Mouse (Mus musculus) lung, embryonic 16.5 days (tissue): Measurements from ENCODE around the gene Ice2. TPM values are rescaled to one million over a fixed set of nuclear protein-coding genes. Genes with fewer than 3 reads are reported as not detected.
A peak's percentile ranks its signal among the peaks of the same experiment; 100 is the strongest.

Experiments used
- ATAC-seq: fragments of 200-750 bp; cut with Nextera tagmentation; 2 replicates; pipeline ENCODE4 v1.8.0; 2017; ENCODE audit warnings: low read depth, mild to moderate bottlenecking, moderate library complexity
- H3K27ac ChIP-seq: fragments of 300-500 bp; sonication (generic); 2 replicates; pipeline ENCODE4 v1.5.1; 2014; ENCODE audit warnings: mild to moderate bottlenecking, control low read depth, low read length
- H3K27me3 ChIP-seq: fragments of 300-500 bp; sonication (generic); 2 replicates; pipeline ENCODE4 v1.6.1; 2014; ENCODE audit warnings: low read depth, low read length, mixed read lengths; ENCODE audit not compliant: control insufficient read depth, insufficient read depth
- H3K36me3 ChIP-seq: fragments of 300-500 bp; sonication (generic); 2 replicates; pipeline ENCODE4 v1.6.1; 2014; ENCODE audit warnings: low read length; ENCODE audit not compliant: control insufficient read depth, insufficient read depth
- H3K4me1 ChIP-seq: fragments of 300-500 bp; sonication (generic); replicated peaks from 2 replicates; pipeline ENCODE4 v1.6.1; 2014; ENCODE audit warnings: low read length, mixed read lengths; ENCODE audit not compliant: control insufficient read depth, insufficient read depth
- H3K4me2 ChIP-seq: fragments of 300-500 bp; sonication (generic); 2 replicates; pipeline ENCODE4 v1.6.1; 2014; ENCODE audit warnings: low read depth, low read length, control low read depth
- H3K4me3 ChIP-seq: fragments of 300-500 bp; sonication (generic); 2 replicates; pipeline ENCODE4 v1.5.1; 2014; ENCODE audit warnings: mild to moderate bottlenecking, low read length, control low read depth
- H3K9ac ChIP-seq: fragments of 300-500 bp; sonication (generic); 2 replicates; pipeline ENCODE4 v1.6.1; 2014; ENCODE audit warnings: low read length, control low read depth
- H3K9me3 ChIP-seq: fragments of 300-500 bp; sonication (generic); 2 replicates; pipeline ENCODE4 v1.6.1; 2016; ENCODE audit warnings: low read length; ENCODE audit not compliant: control insufficient read depth
- WGBS: fragments of 180-500 bp; shearing (Covaris S2); extraction: QIAGEN DNeasy Blood & Tissue Kit; methylation state at CpG from one replicate; pipeline ENCODE4 v1.1.7; 2014; 5-methylcytosine and 5-hydroxymethylcytosine counted together
- polyA plus RNA-seq: library from polyadenylated mRNA; unstranded; fragments of >200 nt; fragmentation: Nextera tagmentation; extraction: Ambion mirVana; gene quantifications from 2 replicates; pipeline ENCODE4 v1.2.1, GENCODE M21; 2015

Ice2 gene
- polyA plus RNA-seq, 1 experiment from 2014 or later = 21.5 TPM

DNA sequence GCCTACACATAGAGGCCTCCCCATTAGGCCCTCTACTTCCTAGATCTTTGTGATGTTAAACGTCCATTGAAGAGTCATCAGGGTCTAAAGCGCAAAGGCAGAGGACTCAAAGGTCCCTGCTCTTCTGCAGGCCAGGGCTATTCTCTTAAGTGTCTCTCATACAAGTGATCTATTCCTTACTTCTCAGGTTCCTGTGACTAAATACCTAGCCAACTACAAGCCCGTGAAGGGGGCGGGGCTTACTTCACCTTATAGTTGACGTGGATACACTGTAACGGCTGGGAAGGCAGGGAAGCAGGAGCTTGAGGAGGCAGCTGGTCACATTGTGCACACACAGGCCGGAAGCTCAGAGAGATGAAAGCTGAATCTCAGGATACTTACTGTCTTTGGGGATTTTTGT, 62.2 kb downstream of the Ice2 start:
- Histone ChIP-seq H3K4me1 (peaks cover 58% of the 10 kb centered on the region), H3K27me3 (no peaks in the 10 kb centered on the region), H3K9me3 (no peaks in the 10 kb centered on the region), H3K4me2 (no peak overlapping the region), H3K4me3 (no peak overlapping the region), H3K36me3 (peaks cover 15% of the 10 kb centered on the region), H3K27ac (peak overlapping the region; percentile 82), H3K9ac (no peak overlapping the region)
- WGBS = 72% methylated on average over 7 of the region's 7 CpGs
- ATAC-seq = no peak

DNA sequence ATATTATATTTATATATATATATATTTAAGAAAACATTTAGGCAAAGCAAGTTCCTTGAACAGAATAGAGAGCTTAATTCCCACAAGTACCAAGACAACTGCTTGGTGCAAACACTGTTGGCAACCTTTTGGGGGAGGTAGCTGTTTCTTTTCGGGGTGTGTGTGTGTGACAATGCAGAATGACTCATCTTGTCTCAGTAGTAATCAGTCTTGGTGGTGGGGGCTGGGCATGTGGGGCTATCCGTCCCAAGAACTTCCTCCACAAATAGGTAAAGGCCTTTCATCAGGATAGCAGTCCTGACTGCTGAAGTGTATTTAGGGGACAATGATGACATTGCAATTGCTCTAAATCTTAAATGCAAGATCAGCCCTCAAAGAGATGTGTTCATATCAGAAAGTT, 65.3 kb downstream of the Ice2 start:
- no peak overlapping the region for H3K4me2 ChIP-seq
- peaks cover 25% of the 10 kb centered on the region for H3K36me3 ChIP-seq
- H3K9me3 ChIP-seq = no peaks in the 10 kb centered on the region
- H3K4me1 ChIP-seq = peaks cover 51% of the 10 kb centered on the region
- H3K4me3 ChIP-seq = no peak overlapping the region
- H3K9ac ChIP-seq = no peak overlapping the region
- no peak for ATAC-seq
- no peak overlapping the region for H3K27ac ChIP-seq
- WGBS = 84% methylated on average over 2 of the region's 2 CpGs
- H3K27me3 ChIP-seq = no peaks in the 10 kb centered on the region

DNA sequence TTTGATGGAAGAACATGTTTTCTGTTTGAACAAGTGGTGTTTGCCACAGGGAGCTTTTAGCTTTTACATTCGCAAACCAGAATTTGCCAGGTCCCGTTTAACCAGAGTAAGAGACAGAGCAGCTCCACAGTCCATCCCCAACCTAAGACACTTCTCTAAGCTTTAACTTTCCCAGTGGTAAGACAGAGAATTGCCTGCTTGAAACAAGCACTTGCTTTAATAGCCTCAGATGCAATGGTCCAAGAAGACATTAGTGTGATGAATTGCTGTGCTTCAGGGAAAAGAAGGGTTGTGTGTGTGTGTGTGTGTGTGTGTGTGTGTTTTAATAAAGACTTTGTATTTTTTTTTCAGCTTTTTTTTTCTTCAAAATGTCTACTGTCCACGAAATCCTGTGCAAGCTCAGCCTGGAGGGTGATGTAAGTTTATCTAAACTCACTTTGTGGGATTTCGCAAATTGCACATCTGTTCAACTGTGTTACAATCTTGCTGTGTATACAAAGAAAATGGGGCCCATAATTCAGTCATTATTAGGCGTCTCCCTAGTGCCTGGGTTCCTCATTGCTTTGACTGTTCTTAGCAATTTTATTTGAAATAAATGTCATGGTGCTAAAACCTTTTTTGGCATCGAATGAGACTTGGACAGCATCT, 66.5 kb downstream of the Ice2 start:
- no peaks in the 10 kb centered on the region for H3K9me3 ChIP-seq
- peaks cover 45% of the 10 kb centered on the region for H3K4me1 ChIP-seq
- no peak overlapping the region for H3K4me2 ChIP-seq
- no peak for ATAC-seq
- no peak overlapping the region for H3K4me3 ChIP-seq
- H3K9ac ChIP-seq = no peak overlapping the region
- H3K27me3 ChIP-seq = no peaks in the 10 kb centered on the region
- WGBS = 57% methylated on average over 6 of the region's 6 CpGs
- H3K36me3 ChIP-seq = peaks cover 25% of the 10 kb centered on the region
- H3K27ac ChIP-seq = no peak overlapping the region

DNA sequence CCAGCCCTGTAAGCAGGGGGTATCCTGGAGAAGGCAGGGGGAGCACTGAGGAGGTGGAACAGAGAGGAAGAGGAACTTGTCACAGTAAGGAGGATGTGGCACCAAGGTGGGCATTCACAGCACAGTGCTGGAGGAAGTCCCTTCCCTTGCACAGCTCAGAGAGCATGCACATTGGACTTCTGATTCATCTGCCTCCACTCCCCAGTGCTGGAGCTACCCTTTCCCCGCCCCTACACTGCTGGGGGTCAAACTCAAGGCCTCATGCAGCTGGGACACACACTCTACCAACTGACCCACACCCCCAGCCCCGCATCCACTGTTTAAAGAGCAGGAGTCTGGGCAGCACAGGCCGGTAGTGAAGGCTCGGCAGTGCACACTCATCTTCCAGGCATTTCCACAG, 68.4 kb downstream of the Ice2 start:
- no peak overlapping the region for H3K4me3 ChIP-seq
- no peaks in the 10 kb centered on the region for H3K27me3 ChIP-seq
- peak overlapping the region; percentile 27; the same call in 1 of the 2 replicates for H3K27ac ChIP-seq
- no peak for ATAC-seq
- peaks cover 25% of the 10 kb centered on the region for H3K36me3 ChIP-seq
- H3K4me2 ChIP-seq = no peak overlapping the region
- H3K4me1 ChIP-seq = peaks cover 48% of the 10 kb centered on the region
- no peak overlapping the region for H3K9ac ChIP-seq
- no peaks in the 10 kb centered on the region for H3K9me3 ChIP-seq
- WGBS = 44% methylated on average over 4 of the region's 4 CpGs

DNA sequence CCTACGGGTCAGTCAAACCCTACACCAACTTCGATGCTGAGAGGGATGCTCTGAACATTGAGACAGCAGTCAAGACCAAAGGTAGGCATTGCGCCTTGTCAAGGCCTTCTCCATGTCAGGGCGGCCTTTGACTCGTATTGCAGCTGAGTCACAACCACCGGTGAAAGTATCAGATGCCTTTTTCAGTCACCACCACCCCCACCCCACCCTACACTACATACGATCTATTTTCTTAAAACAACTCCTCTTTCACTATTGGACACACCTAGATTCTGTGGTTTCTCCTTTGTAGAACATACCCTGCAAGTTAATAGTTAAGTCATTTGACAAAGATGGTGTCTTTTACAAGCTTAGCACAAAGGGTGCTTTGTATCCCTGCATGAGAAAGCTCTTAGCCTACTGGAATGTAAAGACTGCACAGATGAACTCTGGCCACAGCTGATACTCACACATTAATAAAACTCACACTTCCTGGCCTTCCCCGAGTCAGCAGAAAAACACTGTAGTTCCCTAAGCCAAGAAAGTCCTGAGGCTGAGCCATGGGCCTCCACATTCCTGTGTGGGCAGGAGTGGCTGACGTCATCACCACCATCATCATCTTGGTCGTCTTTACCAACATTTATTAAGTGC, 69.7 kb downstream of the Ice2 start:
- Histone ChIP-seq H3K27ac (peak overlapping the region; percentile 37; the same call in 1 of the 2 replicates), H3K4me2 (no peak overlapping the region), H3K36me3 (peaks cover 22% of the 10 kb centered on the region), H3K4me1 (peaks cover 60% of the 10 kb centered on the region), H3K4me3 (no peak overlapping the region), H3K9me3 (no peaks in the 10 kb centered on the region), H3K9ac (no peak overlapping the region), H3K27me3 (no peaks in the 10 kb centered on the region)
- peak; percentile 39; the same call in 1 of the 2 replicates for ATAC-seq
- 41% methylated on average over 10 of the region's 10 CpGs for WGBS

DNA sequence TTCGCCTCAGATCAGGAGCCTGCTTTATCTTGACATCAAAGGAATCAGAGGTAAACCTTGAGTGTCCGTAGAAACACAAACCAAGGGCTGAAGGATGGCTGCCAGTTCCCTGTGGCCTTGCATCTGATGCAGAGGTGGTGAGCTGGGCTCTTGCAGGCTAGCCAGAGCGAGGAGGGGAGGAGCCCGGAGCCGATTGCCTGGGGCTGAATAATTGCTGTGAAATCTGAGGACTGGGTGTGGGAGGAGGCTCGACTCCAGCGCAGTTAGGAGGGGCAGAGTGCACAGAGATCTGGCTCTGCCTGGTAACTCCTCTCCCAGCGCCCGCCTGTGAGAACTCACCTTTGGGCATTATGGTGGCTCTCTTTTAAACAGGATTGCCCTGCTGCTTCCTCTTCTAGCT, 71.3 kb downstream of the Ice2 start:
- WGBS = 14% methylated on average over 9 of the region's 9 CpGs
- no peak overlapping the region for H3K27ac ChIP-seq
- peak; percentile 64 for ATAC-seq
- no peak overlapping the region for H3K9ac ChIP-seq
- H3K27me3 ChIP-seq = no peaks in the 10 kb centered on the region
- peaks cover 70% of the 10 kb centered on the region for H3K4me1 ChIP-seq
- no peaks in the 10 kb centered on the region for H3K9me3 ChIP-seq
- H3K36me3 ChIP-seq = peaks cover 27% of the 10 kb centered on the region
- H3K4me3 ChIP-seq = no peak overlapping the region
- no peak overlapping the region for H3K4me2 ChIP-seq

DNA sequence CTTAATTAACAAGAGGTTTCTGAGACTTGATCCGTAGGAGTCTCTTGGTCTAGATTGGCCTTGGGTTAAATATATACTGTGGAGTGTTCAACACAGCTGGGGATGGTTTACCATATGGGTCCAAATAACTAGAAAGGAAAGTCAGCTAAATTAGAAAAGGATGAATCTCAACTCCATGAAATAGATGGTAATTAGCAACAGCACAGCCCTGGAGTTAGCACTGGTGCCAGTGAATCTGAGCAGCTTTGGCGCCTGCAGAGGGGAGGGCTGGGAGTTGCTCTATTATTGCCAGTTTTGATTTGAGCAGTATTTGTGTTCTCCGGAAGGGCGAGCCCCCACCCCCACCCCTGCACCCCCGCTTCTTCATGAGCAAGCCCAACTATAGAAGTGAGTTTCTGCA, 72.7 kb downstream of the Ice2 start:
- Histone ChIP-seq H3K36me3 (peaks cover 27% of the 10 kb centered on the region), H3K4me3 (no peak overlapping the region), H3K4me2 (no peak overlapping the region), H3K4me1 (peaks cover 66% of the 10 kb centered on the region), H3K27me3 (no peaks in the 10 kb centered on the region), H3K9ac (no peak overlapping the region), H3K9me3 (no peaks in the 10 kb centered on the region), H3K27ac (peak overlapping the region; percentile 77)
- 54% methylated on average over 5 of the region's 5 CpGs for WGBS
- no peak for ATAC-seq

DNA sequence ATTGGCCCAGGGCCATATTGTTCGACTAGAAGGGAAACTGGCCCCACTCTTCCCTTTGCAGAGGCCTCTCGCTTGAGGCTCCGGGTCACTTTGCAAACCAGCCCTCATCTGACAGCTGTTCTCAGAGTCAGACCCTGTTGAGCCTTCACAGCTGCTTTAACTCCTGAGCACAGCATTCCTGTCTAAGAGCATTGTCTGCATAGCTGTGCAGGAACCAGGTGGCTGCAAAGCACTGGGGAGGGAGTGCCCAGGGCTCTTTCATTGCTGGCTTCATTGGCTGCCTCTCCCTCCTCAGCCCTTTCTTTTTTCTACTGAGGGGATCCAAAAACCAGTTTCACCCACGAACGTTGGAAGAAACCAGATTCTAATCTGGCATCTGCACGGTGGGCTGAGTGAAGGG, 73.2 kb downstream of the Ice2 start:
- H3K4me3 ChIP-seq = no peak overlapping the region
- ATAC-seq = peak; percentile 62
- peaks cover 27% of the 10 kb centered on the region for H3K36me3 ChIP-seq
- no peaks in the 10 kb centered on the region for H3K9me3 ChIP-seq
- no peaks in the 10 kb centered on the region for H3K27me3 ChIP-seq
- WGBS = 4% methylated on average over 6 of the region's 6 CpGs
- peaks cover 60% of the 10 kb centered on the region for H3K4me1 ChIP-seq
- 0 out of 2 replicates have a peak overlapping the region, but pooled peaks have one; percentile 25 for H3K9ac ChIP-seq
- H3K27ac ChIP-seq = peak overlapping the region; percentile 77
- H3K4me2 ChIP-seq = no peak overlapping the region

DNA sequence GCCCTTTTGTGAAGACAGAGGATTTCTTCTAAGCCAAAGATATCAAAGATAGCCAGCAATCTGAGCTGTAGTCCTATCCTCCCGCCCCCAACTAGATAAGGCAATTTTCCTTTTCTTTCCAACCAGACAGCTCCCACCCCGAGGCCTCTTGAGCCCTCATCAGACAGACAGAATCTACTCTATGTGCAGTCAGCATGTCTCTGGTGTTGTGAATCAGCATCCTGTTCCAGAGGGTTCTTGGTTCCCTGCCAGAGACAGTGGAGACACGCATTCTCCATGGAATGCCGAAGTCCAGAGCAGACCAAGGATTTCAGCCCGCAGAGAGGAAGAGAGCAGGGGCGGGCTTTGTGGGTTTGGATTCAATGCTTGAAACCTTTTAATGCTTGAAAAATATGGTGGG, 75.0 kb downstream of the Ice2 start:
- H3K9ac ChIP-seq = no peak overlapping the region
- H3K9me3 ChIP-seq = no peaks in the 10 kb centered on the region
- no peak overlapping the region for H3K4me2 ChIP-seq
- no peaks in the 10 kb centered on the region for H3K27me3 ChIP-seq
- peak; percentile 84 for ATAC-seq
- H3K36me3 ChIP-seq = peaks cover 28% of the 10 kb centered on the region
- WGBS = 33% methylated on average over 6 of the region's 6 CpGs
- peaks cover 47% of the 10 kb centered on the region for H3K4me1 ChIP-seq
- H3K27ac ChIP-seq = peak overlapping the region; percentile 87
- no peak overlapping the region for H3K4me3 ChIP-seq
